Mouse (Mus musculus) ES-Bruce4 (cell line): ENCODE data around the gene Tmem14a.
"Not testable (repeated sequence)": the region's sequence is repeated elsewhere in the genome, so short reads cannot be mapped to it uniquely, and the experiment has no call there.

ENCODE experiments used
- CTCF ChIP-seq: IDR thresholded peaks from one replicate; pipeline ENCODE4 v1.8.1; 2011; ENCODE audit warnings: low read depth, low read length
- POLR2A ChIP-seq: IDR thresholded peaks from one replicate; pipeline ENCODE4 v1.8.1; 2011; ENCODE audit warnings: low read length; ENCODE audit not compliant: insufficient read depth

- TF ChIP-seq CTCF, POLR2A: not testable (repeated sequence)
Observed at GRCm38 (mm10) chr1:21213991-21214692, 4.2 kb upstream of the Tmem14a start.
